Mouse (Mus musculus) adrenal gland, adult (tissue): ENCODE measurements around the gene Afm.

Experiments
- DNase-seq, 2 experiments: peaks; one replicate each; pipeline ENCODE4 v3.0.0; 2022 to 2023; ENCODE audit warnings: low spot score in 1 of 2; ENCODE audit not compliant: inconsistent age in 2 of 2

The Afm gene

GRCm38 (mm10) chr5:90518356-90519100, at the start of gene Afm:
Gene Afm, plus strand, starts transcription at chr5:90518932.
- no peak for DNase-seq

- DNase-seq: no peak
Measured at GRCm38 (mm10) chr5:90470836-90471235, 47.9 kb upstream of the Afm start.

DNA sequence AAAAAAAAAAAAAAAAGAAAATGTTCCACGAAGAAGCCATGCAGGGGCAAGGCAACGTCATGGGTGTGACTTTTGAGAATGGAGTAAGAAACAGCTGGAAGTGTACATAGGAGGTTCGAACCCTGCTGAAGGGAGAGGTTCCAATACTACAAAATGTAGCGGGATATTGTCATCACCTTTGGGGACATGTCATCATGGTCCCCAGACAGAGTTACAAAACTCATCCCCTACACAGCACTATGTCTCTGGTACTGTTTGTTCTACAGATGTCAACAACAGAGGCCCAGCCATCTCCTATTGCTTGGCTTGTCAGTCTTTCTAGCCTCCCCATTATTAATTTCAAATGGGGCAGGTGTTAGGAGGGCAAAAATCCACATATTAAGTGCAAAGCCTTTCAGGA, 44.8 kb upstream of the Afm start:
- no peak for DNase-seq

DNA sequence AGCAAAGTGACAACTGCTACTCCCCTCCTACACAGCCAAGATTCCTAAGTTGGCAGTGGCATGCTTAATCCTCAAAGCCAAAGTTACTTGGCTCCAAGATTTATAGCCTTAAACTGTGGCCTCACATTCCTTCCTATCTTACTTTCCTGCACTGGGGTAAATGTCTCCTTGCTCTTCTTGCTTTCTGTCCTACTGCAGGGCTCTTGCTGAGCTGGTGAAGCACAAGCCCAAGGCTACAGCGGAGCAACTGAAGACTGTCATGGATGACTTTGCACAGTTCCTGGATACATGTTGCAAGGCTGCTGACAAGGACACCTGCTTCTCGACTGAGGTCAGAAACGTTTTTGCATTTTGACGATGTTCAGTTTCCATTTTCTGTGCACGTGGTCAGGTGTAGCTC, 44.4 kb upstream of the Afm start:
- peak; percentile 21 to 66 for DNase-seq

DNA sequence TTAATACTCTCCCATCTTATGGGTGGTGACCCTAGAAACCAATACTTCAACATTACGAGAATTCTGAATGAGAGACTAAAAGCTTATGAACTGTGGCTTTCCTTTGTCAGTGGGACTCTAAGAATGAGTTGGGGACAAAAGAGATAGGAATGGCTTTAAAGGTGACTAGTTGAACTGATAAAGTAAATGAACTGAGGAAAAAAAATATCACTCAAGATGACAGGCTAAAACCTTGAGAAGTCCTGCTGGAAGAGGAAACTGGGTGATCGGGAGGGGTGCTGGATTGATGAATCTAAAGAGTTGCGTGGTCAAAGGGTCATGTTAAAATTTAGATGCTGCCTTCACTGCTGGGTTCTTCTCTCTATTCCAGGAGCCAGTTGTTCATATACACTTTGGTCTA, 42.0 kb upstream of the Afm start:
- no peak for DNase-seq

GRCm38 (mm10) chr5:90477308-90478140, 41.2 kb upstream of the Afm start:
- no peak for DNase-seq

- DNase-seq: no peak
Measured at GRCm38 (mm10) chr5:90478886-90479285, 39.8 kb upstream of the Afm start.

GRCm38 (mm10) chr5:90485597-90485996, 33.1 kb upstream of the Afm start:
- DNase-seq: no peak

DNA sequence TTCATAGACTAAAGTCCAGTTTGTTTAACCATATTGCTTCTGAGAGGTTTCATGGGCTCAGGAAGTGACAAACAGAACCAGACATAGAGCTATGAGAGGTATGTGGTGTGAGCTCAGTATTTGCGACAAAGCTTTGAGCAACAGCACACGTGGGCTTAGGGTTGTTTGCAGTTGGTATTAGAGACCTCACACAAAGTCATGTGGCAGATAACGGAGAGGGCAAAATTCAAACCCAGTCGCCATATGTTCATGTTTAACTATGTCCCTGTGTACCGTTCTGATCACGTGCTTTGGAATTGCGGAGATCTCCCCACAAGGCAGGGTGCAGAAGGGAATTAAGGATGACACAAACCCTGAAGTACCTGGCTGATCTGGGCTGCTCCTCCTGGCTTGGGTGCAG, 30.4 kb upstream of the Afm start:
- DNase-seq: no peak

DNA sequence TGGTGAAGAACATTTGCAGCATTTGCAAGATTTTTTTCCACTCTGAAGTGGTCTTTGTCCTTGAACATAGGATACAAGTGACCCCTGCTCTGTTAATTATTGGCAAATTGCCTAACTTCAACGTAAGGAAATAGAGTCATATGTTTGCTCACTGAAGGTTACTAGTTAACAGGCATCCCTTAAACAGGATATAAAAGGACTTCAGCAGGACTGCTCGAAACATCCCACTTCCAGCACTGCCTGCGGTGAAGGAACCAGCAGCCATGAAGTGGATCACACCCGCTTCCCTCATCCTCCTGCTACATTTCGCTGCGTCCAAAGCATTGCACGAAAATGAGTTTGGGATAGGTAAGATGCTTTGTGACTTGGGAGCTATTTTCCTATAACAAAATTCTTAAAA, 28.2 kb upstream of the Afm start, which contains the start of gene Afp:
Gene Afp, plus strand, starts transcription at position 220 of the 400 bp plus-strand sequence.
- DNase-seq: no peak

DNA sequence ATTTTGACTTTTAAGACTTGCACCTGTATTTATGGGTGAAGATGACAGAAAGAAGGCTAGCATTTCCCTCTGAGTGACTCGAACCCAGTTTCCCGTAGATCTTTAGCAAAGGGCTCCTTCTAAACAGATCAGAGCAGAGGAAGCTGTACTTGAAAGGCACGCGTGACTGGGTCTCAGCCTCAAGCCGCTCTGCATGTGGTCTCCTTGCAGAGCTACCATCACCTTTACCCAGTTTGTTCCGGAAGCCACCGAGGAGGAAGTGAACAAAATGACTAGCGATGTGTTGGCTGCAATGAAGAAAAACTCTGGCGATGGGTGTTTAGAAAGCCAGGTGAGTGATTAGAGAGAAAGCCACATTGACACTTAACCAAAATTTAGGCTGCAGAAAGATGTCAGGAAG, 26.3 kb upstream of the Afm start:
- DNase-seq: no peak

GRCm38 (mm10) chr5:90494308-90494707, 24.4 kb upstream of the Afm start:
- no peak for DNase-seq

DNA sequence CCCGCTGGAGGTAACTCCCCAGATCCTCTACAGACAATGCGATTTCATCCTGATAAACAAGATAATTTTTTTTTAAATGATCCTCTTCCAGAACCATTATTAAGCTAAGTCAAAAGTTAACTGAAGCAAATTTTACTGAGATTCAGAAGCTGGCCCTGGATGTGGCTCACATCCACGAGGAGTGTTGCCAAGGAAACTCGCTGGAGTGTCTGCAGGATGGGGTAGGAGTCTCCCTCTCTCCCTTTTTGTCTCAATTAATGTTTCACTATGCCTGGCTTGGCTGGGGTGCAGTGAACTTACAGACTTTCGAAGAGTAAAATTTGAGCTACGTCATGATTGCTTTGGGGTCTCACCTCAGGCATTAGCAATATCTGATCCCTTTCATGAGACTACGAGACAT, 19.2 kb upstream of the Afm start:
- no peak for DNase-seq

GRCm38 (mm10) chr5:90500714-90501113, 18.0 kb upstream of the Afm start:
- DNase-seq: peak; percentile 58 to 90

GRCm38 (mm10) chr5:90501752-90502151, 17.0 kb upstream of the Afm start:
- no peak for DNase-seq

DNA sequence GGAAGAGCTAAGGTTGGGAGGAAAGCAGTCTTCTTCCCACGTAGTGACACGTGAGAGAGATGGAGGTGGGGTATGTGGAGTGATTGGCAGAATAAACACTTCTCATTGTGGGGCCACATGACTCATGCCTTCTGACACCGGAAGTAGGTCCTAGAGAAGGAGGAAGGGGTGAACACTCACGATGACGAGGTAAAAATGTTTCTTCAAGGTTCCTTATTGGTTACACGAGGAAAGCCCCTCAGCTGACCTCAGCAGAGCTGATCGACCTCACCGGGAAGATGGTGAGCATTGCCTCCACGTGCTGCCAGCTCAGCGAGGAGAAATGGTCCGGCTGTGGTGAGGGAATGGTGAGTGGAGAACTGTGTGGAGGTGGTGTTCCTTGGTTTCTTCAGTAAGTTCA, 14.0 kb upstream of the Afm start:
- DNase-seq: no peak

DNA sequence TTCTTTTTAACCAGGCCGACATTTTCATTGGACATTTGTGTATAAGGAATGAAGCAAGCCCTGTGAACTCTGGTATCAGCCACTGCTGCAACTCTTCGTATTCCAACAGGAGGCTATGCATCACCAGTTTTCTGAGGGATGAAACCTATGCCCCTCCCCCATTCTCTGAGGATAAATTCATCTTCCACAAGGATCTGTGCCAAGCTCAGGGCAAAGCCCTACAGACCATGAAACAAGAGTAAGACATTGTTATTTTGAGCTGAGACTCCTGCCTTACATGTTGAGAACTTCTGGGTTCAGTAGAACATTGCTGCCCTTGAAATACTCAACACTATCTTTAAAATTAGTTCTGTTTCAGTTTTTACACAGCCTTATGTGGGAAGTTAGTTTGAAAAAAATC, 12.2 kb upstream of the Afm start:
- DNase-seq: no peak

DNA sequence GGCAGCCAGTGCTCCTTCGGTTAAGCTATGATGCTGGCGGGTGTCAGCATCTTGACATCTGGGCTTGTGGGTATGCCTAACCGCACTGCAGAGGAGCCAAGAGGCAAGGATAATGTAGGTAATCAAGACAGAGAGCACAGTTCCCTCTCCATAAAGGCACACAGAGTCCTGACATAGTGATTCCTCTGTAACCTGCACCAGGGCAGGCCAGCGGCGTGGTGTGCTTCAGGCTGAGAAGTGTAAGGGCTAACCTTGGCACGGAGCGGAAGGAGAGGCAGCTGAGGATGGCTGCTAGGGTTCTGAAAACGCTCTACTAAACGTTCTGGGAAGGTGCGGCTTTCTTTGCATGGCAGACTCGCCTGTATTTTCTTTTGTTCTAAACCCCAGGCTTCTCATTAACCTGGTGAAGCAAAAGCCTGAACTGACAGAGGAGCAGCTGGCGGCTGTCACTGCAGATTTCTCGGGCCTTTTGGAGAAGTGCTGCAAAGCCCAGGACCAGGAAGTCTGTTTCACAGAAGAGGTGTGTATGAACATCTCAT, 11.3 kb upstream of the Afm start:
- no peak for DNase-seq

DNA sequence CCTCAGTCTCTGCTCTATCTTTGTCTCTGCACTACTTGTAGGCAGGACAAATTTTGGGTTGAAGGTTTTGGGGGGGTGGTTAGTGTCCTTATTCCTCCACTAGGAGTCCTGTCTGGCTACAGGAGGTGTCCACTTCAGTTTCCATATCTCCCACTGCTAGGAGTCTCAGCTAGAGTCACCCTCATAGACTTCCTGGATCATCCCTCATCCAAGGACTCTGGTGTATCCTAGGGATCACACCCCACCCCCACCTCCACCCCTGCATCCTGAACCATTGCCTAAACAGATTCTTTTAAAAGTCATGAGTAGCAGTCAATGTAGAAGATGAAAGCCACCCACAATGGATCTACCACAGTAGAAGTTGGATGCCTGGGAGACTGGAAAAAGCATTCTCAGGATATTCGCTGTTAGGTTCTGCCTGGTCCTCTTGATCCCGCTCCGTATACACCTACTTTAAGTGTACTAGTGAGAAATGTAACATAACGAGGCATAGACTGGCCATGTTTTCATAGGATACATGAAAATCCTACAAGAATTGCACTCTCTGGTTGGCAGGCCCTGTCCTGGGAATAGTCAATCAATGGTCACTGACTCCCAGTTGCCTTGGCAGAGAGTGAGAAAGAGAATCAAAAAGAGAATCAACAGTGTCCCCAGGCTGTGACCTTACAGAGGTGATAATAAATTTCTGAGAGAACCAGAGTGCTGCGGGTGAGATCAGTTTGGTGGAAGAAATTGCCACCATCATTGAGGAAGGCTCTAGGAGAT, 8.7 kb upstream of the Afm start:
- no peak for DNase-seq

DNA sequence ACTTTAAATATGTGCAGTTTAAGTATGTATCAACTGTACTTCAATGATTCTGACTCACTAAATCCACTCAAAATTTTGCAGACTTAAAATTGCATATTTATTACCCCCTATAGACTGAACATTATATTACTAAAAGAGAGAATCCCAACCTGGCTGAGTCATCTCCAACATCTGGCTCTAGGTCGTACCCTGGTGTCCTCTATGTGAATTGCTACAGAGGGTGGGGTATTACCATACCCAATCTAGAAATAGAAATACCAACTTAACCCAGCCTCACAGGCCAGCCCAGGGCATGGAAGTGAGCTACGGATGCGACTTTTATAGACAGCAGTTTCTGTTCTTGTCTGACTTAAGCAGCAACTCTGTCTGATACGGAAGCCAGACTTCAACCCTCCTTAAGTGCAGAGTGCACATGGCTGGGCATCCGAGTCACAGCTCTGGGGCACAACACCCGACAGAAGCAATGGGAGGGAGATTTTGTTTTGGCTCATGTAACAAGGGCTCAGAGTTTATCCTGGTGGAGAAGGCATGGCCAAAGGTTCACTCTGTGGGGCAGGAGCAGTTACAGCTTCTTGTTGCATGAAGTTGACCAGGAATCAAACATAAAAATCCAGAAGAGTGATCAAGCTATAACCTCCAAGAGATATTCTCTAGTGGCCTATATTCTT, 6.3 kb upstream of the Afm start:
- DNase-seq: no peak

DNA sequence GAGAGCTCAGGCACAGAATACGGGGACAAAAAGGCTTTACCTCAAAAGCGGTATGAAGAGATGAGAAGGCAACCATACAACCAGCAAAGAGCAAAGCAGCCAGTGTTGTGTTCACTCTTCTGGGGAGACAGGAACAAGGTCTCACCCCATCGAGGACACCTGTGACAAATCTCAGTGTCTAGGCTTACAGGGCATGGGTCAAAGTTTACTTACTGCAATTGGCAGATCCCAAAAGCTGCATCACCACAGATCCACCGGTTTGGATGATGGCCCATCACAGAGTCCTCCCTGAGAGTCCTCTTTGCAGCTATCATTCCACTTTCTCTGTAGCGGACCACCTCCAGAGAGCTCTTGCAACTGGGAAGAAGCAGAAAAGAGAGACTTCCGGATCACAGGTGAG, 3.2 kb upstream of the Afm start:
- no peak for DNase-seq
